Mouse (Mus musculus) Patski (cell line): ENCODE measurements around the gene Cenpn. TPM values are rescaled to one million over a fixed set of nuclear protein-coding genes. Genes with fewer than 3 reads are reported as not detected.

ENCODE experiments used
- ATAC-seq: fragments of 100-300 bp; one replicate; pipeline ENCODE4 v1.8.0; 2021
- CTCF ChIA-PET: fragments of 350-600 bp; sonication (Branson Sonifier 250); formaldehyde crosslinking; loops from one replicate; lab custom pipeline; 2022; ENCODE audit warnings: inconsistent platforms; lab: Charles Lee
- POLR2A ChIA-PET: fragments of 350-600 bp; sonication (Branson Sonifier 250); formaldehyde crosslinking; loops from one replicate; lab custom pipeline; 2022; ENCODE audit warnings: antibody characterized with exemption, inconsistent platforms; lab: Charles Lee
- DNase-seq: peaks from one replicate; pipeline ENCODE4 v3.0.0-alpha.2; 2011; ENCODE audit warnings: low read depth, low spot score
- H3K27me3 ChIP-seq: fragments of 371-371 bp; one replicate; pipeline ENCODE4 v1.5.1; 2021
- CTCF ChIP-seq: fragments of 100-300 bp; IDR thresholded peaks from one replicate; pipeline ENCODE4 v1.5.1; 2021
- in situ Hi-C: fragments of 300-500 bp; cut with MboI; formaldehyde crosslinking; loops from 3 replicates; pipeline ENCODE4 v1.11.1; 2018; ENCODE audit warnings: low pct_unique_long_range_greater_than_20kb, mixed read lengths
- polyA plus RNA-seq: library from polyadenylated mRNA; unstranded; gene quantifications from one replicate; pipeline ENCODE4 v1.2.3, GENCODE M21; 2021

The Cenpn gene
- polyA plus RNA-seq: 17.3 TPM

GRCm38 (mm10) chr8:116921337-116922059, at the start of gene Cenpn, which contains the start of gene Cmc2:
Cenpn (plus strand) TSS chr8:116921730.
Cmc2 (minus strand) TSS chr8:116921455.
- ChIA-PET CTCF (interaction anchor here (0.8 to 2.0 kb wide), 4 partner anchors 10 to 58 kb away, joined by 3 to 4 read pairs (median 4); no protein-coding TSS in a partner anchor), POLR2A (no interaction called here)
- in situ Hi-C loops: loop anchor here (10.0 kb wide), 1 partner anchor 553 kb away; no protein-coding TSS in a partner anchor
- no peaks in the 10 kb centered on the region for H3K27me3 ChIP-seq
- no peak for TF ChIP-seq CTCF
- DNase-seq (peak; percentile 87), ATAC-seq (peak; percentile 88)

- no peak for DNase-seq
- H3K27me3 ChIP-seq: no peaks in the 10 kb centered on the region
- CTCF ChIA-PET: interaction anchor here (2.2 kb wide), 1 partner anchor 392 kb away, joined by 6 read pairs; no protein-coding TSS in a partner anchor
- no peak for ATAC-seq
- TF ChIP-seq CTCF: peak; percentile 76
- in situ Hi-C loops: no loop called here
- POLR2A ChIA-PET: no interaction called here
These were observed 48.7 kb upstream of the Cenpn start for GRCm38 (mm10) chr8:116872761-116873342.

DNA sequence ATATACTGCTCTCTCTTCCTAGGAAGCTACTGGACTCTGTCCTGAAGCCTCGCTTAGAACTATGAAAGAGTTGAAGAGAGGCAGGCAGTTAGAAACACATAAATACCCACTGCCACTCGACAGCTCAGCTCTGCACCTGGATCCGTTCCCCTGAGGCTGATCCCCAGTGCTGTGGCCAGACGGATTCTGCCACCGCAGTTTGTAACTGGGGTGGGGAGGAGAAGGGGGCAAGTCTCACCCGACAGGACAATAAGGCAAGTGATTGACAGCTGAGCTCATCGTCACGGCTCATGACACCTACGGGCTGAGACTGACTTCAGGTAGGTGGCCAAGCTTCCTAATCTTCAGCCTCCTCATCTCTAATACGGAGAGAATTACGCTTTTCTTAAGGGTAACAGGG, 47.9 kb upstream of the Cenpn start:
- no peak for DNase-seq
- POLR2A ChIA-PET: no interaction called here
- CTCF ChIA-PET: interaction anchor here (2.2 kb wide), 1 partner anchor 392 kb away, joined by 6 read pairs; no protein-coding TSS in a partner anchor
- TF ChIP-seq CTCF: no peak
- in situ Hi-C loops: no loop called here
- no peak for ATAC-seq
- H3K27me3 ChIP-seq: no peaks in the 10 kb centered on the region

- in situ Hi-C loops: no loop called here
- POLR2A ChIA-PET: no interaction called here
- no peak for ATAC-seq
- no peak for TF ChIP-seq CTCF
- DNase-seq: no peak
- CTCF ChIA-PET: no interaction called here
- no peaks in the 10 kb centered on the region for H3K27me3 ChIP-seq
These were observed 47.5 kb upstream of the Cenpn start for GRCm38 (mm10) chr8:116873986-116874385.

GRCm38 (mm10) chr8:116875798-116876450, 45.6 kb upstream of the Cenpn start:
- TF ChIP-seq CTCF: no peak
- ChIA-PET CTCF (no interaction called here), POLR2A (no interaction called here)
- in situ Hi-C loops: no loop called here
- DNase-seq (no peak), ATAC-seq (no peak)
- no peaks in the 10 kb centered on the region for H3K27me3 ChIP-seq

DNA sequence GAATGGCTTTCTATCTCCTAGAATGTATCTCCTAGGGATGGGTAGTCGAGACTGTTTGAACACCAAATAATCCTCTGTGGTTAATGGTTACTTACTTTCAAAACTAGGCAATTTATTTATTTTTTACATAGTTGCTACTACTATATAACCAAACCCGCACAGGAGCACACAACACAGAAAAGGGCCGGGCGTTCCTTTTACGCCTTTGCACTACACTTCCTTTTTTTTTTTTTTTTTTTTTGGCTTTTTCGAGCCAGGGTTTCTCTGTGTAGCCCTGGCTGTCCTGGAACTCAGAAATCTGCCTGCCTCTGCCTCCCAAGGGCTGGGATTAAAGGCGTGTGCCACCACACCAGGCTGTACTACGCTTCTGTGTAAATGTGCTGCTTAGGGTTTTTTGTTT, 40.1 kb upstream of the Cenpn start:
- POLR2A ChIA-PET: no interaction called here
- no peaks in the 10 kb centered on the region for H3K27me3 ChIP-seq
- ATAC-seq: no peak
- no peak for TF ChIP-seq CTCF
- DNase-seq: no peak
- in situ Hi-C loops: no loop called here
- CTCF ChIA-PET: no interaction called here

- ATAC-seq (no peak), DNase-seq (no peak)
- no peaks in the 10 kb centered on the region for H3K27me3 ChIP-seq
- in situ Hi-C loops: no loop called here
- no peak for TF ChIP-seq CTCF
- ChIA-PET POLR2A (no interaction called here), CTCF (interaction anchor here (1.1 to 1.3 kb wide), 2 partner anchors 18 to 36 kb away, joined by 3 read pairs; no protein-coding TSS in a partner anchor)
These were observed 33.7 kb upstream of the Cenpn start for GRCm38 (mm10) chr8:116887813-116888212.

- H3K27me3 ChIP-seq: no peaks in the 10 kb centered on the region
- in situ Hi-C loops: no loop called here
- CTCF ChIA-PET: interaction anchor here (1.1 kb wide), 1 partner anchor 87 kb away, joined by 3 read pairs; the partner anchor contains the start of gene 1700030J22Rik
- no peak for DNase-seq
- TF ChIP-seq CTCF: no peak
- ATAC-seq: no peak
- POLR2A ChIA-PET: no interaction called here
These were observed 30.1 kb upstream of the Cenpn start for GRCm38 (mm10) chr8:116891446-116891845.

DNA sequence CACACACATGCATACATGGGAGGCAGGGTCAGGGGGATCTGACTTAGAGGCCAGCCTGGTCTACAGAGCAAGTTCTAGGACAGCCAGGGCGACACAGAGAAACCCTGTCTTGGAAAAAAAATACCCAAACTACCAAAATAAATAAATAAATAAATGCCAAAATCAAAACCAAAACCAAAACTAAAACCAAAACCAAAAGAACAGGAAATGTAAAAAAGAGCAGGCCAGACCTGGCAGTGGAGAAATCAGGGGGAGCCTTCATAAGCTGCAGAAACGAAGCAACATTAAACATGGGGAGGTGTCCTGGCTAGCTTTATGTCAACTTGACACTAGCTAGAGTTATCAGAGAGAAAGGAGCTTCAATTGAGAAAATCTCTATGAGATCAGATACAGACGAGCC, 29.4 kb upstream of the Cenpn start:
- DNase-seq: no peak
- ChIA-PET CTCF (no interaction called here), POLR2A (no interaction called here)
- no peaks in the 10 kb centered on the region for H3K27me3 ChIP-seq
- TF ChIP-seq CTCF: no peak
- ATAC-seq: no peak
- in situ Hi-C loops: no loop called here

DNA sequence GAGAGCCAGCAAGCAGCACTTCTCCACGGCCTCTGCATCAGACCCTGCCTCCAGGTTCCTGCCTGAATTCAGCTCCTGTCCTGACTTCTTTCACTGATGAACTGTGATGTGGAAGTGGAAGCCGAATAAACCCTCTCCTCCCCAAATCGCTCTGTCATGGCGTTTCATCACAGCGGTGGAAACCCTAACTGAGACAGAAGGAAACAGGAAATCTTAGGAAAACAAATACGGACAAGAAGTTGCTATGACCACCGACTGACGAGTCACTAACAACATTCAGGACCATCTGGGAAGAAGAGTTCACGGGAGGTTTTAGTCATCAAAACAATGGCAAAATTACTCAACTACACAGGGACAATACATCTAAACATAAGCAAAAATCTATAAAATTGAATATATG, 28.9 kb upstream of the Cenpn start:
- CTCF ChIA-PET: no interaction called here
- POLR2A ChIA-PET: no interaction called here
- ATAC-seq (no peak), DNase-seq (no peak)
- in situ Hi-C loops: no loop called here
- TF ChIP-seq CTCF: no peak
- H3K27me3 ChIP-seq: no peaks in the 10 kb centered on the region

GRCm38 (mm10) chr8:116893938-116894337, 27.6 kb upstream of the Cenpn start:
- DNase-seq: no peak
- ATAC-seq: no peak
- TF ChIP-seq CTCF: no peak
- in situ Hi-C loops: no loop called here
- no peaks in the 10 kb centered on the region for H3K27me3 ChIP-seq
- CTCF ChIA-PET: no interaction called here
- POLR2A ChIA-PET: no interaction called here
